Mouse (Mus musculus): ENCODE data around the gene Adcy2. TPM values are rescaled to one million over a fixed set of nuclear protein-coding genes. Genes with fewer than 3 reads are reported as not detected.

The Adcy2 gene
- polyA plus RNA-seq, 1 experiment, result 13.1 TPM

- no peaks in the 10 kb centered on the region for H3K4me1 ChIP-seq (ENCODE audit: control insufficient read depth, insufficient read depth, low read length)
- H3K27ac ChIP-seq (ENCODE audit: insufficient read depth, low read length), result no peak overlapping the region
- TF ChIP-seq CTCF (IDR thresholded peaks at IDR 0.05; ENCODE audit: borderline replicate concordance, insufficient read depth, low read length) (no peak), POLR2A (IDR thresholded peaks at IDR 0.05; ENCODE audit: low read depth, low read length) (no peak)
- H3K4me3 ChIP-seq (ENCODE audit: insufficient read depth, low read length), result no peak overlapping the region
These were observed 6.8 kb upstream of the Adcy2 start for GRCm38 (mm10) chr13:69006091-69006490.

GRCm38 (mm10) chr13:69004406-69004805 lies 5.1 kb upstream of the Adcy2 start:
- no peak for TF ChIP-seq POLR2A (IDR thresholded peaks at IDR 0.05; ENCODE audit: low read depth, low read length)
- TF ChIP-seq CTCF (IDR thresholded peaks at IDR 0.05; ENCODE audit: borderline replicate concordance, insufficient read depth, low read length), result no peak
- H3K4me3 ChIP-seq (ENCODE audit: insufficient read depth, low read length), result no peak overlapping the region
- no peak overlapping the region for H3K27ac ChIP-seq (ENCODE audit: insufficient read depth, low read length)
- no peaks in the 10 kb centered on the region for H3K4me1 ChIP-seq (ENCODE audit: control insufficient read depth, insufficient read depth, low read length)

GRCm38 (mm10) chr13:69002631-69003030 lies 3.3 kb upstream of the Adcy2 start:
- no peaks in the 10 kb centered on the region for H3K4me1 ChIP-seq (ENCODE audit: control insufficient read depth, insufficient read depth, low read length)
- TF ChIP-seq CTCF (IDR thresholded peaks at IDR 0.05; ENCODE audit: borderline replicate concordance, insufficient read depth, low read length), result no peak
- no peak for TF ChIP-seq POLR2A (IDR thresholded peaks at IDR 0.05; ENCODE audit: low read depth, low read length)

GRCm38 (mm10) chr13:69002173-69002572 lies 2.8 kb upstream of the Adcy2 start:
- TF ChIP-seq CTCF (IDR thresholded peaks at IDR 0.05; ENCODE audit: borderline replicate concordance, insufficient read depth, low read length) (peak; percentile 45; the same call in 1 of the 2 replicates), POLR2A (IDR thresholded peaks at IDR 0.05; ENCODE audit: low read depth, low read length) (no peak)
- Histone ChIP-seq H3K4me3 (ENCODE audit: insufficient read depth, low read length) (no peak overlapping the region), H3K27ac (ENCODE audit: insufficient read depth, low read length) (no peak overlapping the region), H3K4me1 (ENCODE audit: control insufficient read depth, insufficient read depth, low read length) (no peaks in the 10 kb centered on the region)

More at GRCm38 (mm10) chr13:69002631-69003030, 3.3 kb upstream of the Adcy2 start:
- no peak overlapping the region for H3K4me3 ChIP-seq (ENCODE audit: insufficient read depth, low read length)
- H3K27ac ChIP-seq (ENCODE audit: insufficient read depth, low read length), result no peak overlapping the region

- H3K4me3 ChIP-seq (ENCODE audit: insufficient read depth, low read length), result no peak overlapping the region
- no peak overlapping the region for H3K27ac ChIP-seq (ENCODE audit: insufficient read depth, low read length)
- H3K4me1 ChIP-seq (ENCODE audit: control insufficient read depth, insufficient read depth, low read length), result no peaks in the 10 kb centered on the region
- TF ChIP-seq CTCF (IDR thresholded peaks at IDR 0.05; ENCODE audit: borderline replicate concordance, insufficient read depth, low read length), result no peak
- no peak for TF ChIP-seq POLR2A (IDR thresholded peaks at IDR 0.05; ENCODE audit: low read depth, low read length)
These were observed 485 bp upstream of the Adcy2 start for GRCm38 (mm10) chr13:68999826-69000225.

GRCm38 (mm10) chr13:68998558-68998917 lies 803 bp downstream of the Adcy2 start:
- TF ChIP-seq CTCF (IDR thresholded peaks at IDR 0.05; ENCODE audit: borderline replicate concordance, insufficient read depth, low read length), result no peak
- no peak for TF ChIP-seq POLR2A (IDR thresholded peaks at IDR 0.05; ENCODE audit: low read depth, low read length)

GRCm38 (mm10) chr13:68997821-68998551 lies 1.4 kb downstream of the Adcy2 start:
- no peak overlapping the region for H3K27ac ChIP-seq (ENCODE audit: insufficient read depth, low read length)
- TF ChIP-seq POLR2A (IDR thresholded peaks at IDR 0.05; ENCODE audit: low read depth, low read length) (no peak), CTCF (IDR thresholded peaks at IDR 0.05; ENCODE audit: borderline replicate concordance, insufficient read depth, low read length) (no peak)
- H3K4me1 ChIP-seq (ENCODE audit: control insufficient read depth, insufficient read depth, low read length), result no peaks in the 10 kb centered on the region
- peak overlapping the region; percentile 66 for H3K4me3 ChIP-seq (ENCODE audit: insufficient read depth, low read length)

More at GRCm38 (mm10) chr13:68998558-68998917, 803 bp downstream of the Adcy2 start:
- no peaks in the 10 kb centered on the region for H3K4me1 ChIP-seq (ENCODE audit: control insufficient read depth, insufficient read depth, low read length)
- H3K27ac ChIP-seq (ENCODE audit: insufficient read depth, low read length), result no peak overlapping the region
- H3K4me3 ChIP-seq (ENCODE audit: insufficient read depth, low read length), result peak overlapping the region; percentile 66

- Histone ChIP-seq H3K4me3 (ENCODE audit: insufficient read depth, low read length) (no peak overlapping the region), H3K4me1 (ENCODE audit: control insufficient read depth, insufficient read depth, low read length) (no peaks in the 10 kb centered on the region), H3K27ac (ENCODE audit: insufficient read depth, low read length) (no peak overlapping the region)
- TF ChIP-seq POLR2A (IDR thresholded peaks at IDR 0.05; ENCODE audit: low read depth, low read length) (no peak), CTCF (IDR thresholded peaks at IDR 0.05; ENCODE audit: borderline replicate concordance, insufficient read depth, low read length) (no peak)
These were observed 2.0 kb downstream of the Adcy2 start for GRCm38 (mm10) chr13:68997386-68997785.

- Histone ChIP-seq H3K4me3 (ENCODE audit: insufficient read depth, low read length) (no peak overlapping the region), H3K4me1 (ENCODE audit: control insufficient read depth, insufficient read depth, low read length) (no peaks in the 10 kb centered on the region), H3K27ac (ENCODE audit: insufficient read depth, low read length) (no peak overlapping the region)
- no peak for TF ChIP-seq POLR2A (IDR thresholded peaks at IDR 0.05; ENCODE audit: low read depth, low read length)
- no peak for TF ChIP-seq CTCF (IDR thresholded peaks at IDR 0.05; ENCODE audit: borderline replicate concordance, insufficient read depth, low read length)
These were observed 2.7 kb downstream of the Adcy2 start for GRCm38 (mm10) chr13:68996661-68997060.

GRCm38 (mm10) chr13:68985789-68986188 lies 13.6 kb downstream of the Adcy2 start:
- Histone ChIP-seq H3K4me3 (ENCODE audit: insufficient read depth, low read length) (no peak overlapping the region), H3K4me1 (ENCODE audit: control insufficient read depth, insufficient read depth, low read length) (no peaks in the 10 kb centered on the region), H3K27ac (ENCODE audit: insufficient read depth, low read length) (no peak overlapping the region)
- TF ChIP-seq CTCF (IDR thresholded peaks at IDR 0.05; ENCODE audit: borderline replicate concordance, insufficient read depth, low read length), result no peak
- no peak for TF ChIP-seq POLR2A (IDR thresholded peaks at IDR 0.05; ENCODE audit: low read depth, low read length)
